Mouse (Mus musculus) stomach, postnatal 0 days (tissue): ENCODE data around the gene Cd248. TPM values are rescaled to one million over a fixed set of nuclear protein-coding genes. Genes with fewer than 3 reads are reported as not detected.

Experiments
- ATAC-seq: fragments of 200-750 bp; cut with Nextera tagmentation; 2 replicates; pipeline ENCODE4 v1.8.0; 2017; ENCODE audit not compliant: low FRiP score, low TSS enrichment
- DNase-seq: peaks from one replicate; pipeline ENCODE4 v3.0.0-alpha.2; 2016; ENCODE audit warnings: low spot score
- H3K27ac ChIP-seq: fragments of 300-500 bp; sonication (generic); replicated peaks from 2 replicates; pipeline ENCODE4 v1.5.1; 2014; ENCODE audit warnings: mild to moderate bottlenecking, control low read depth
- H3K27me3 ChIP-seq: fragments of 300-500 bp; sonication (generic); 2 replicates; pipeline ENCODE4 v1.6.1; 2014; ENCODE audit warnings: low read length; ENCODE audit not compliant: control insufficient read depth, insufficient read depth
- H3K36me3 ChIP-seq: fragments of 300-500 bp; sonication (generic); 2 replicates; pipeline ENCODE4 v1.6.1; 2014; ENCODE audit warnings: low read length, mixed read lengths; ENCODE audit not compliant: control insufficient read depth, insufficient read depth
- H3K4me1 ChIP-seq: fragments of 300-500 bp; sonication (generic); replicated peaks from 2 replicates; pipeline ENCODE4 v1.6.1; 2014; ENCODE audit warnings: antibody characterized with exemption; ENCODE audit not compliant: control insufficient read depth, insufficient read depth
- H3K4me2 ChIP-seq: fragments of 300-500 bp; sonication (generic); replicated peaks from 2 replicates; pipeline ENCODE4 v1.6.1; 2014; ENCODE audit warnings: low read depth, mild to moderate bottlenecking, control low read depth, moderate library complexity
- H3K4me3 ChIP-seq: fragments of 300-500 bp; sonication (generic); 2 replicates; pipeline ENCODE4 v1.5.1; 2014; ENCODE audit warnings: low read depth, low read length, control low read depth
- H3K9ac ChIP-seq: fragments of 300-500 bp; sonication (generic); 2 replicates; pipeline ENCODE4 v1.6.1; 2014; ENCODE audit warnings: mild to moderate bottlenecking, low read length, control low read depth, mixed read lengths
- H3K9me3 ChIP-seq: fragments of 300-500 bp; sonication (generic); 2 replicates; pipeline ENCODE4 v1.6.1; 2016; ENCODE audit warnings: low read length; ENCODE audit not compliant: control insufficient read depth
- CTCF ChIP-seq: IDR thresholded peaks from 2 replicates; pipeline ENCODE4 v1.5.1; 2016; ENCODE audit warnings: antibody characterized with exemption, low read depth, mild to moderate bottlenecking, moderate library complexity
- EP300 ChIP-seq: optimal IDR thresholded peaks from 2 replicates; pipeline ENCODE3; 2016; ENCODE audit warnings: antibody characterized with exemption
- WGBS: fragments of 180-500 bp; shearing (Covaris S2); extraction: QIAGEN DNeasy Blood & Tissue Kit; methylation state at CpG from one replicate; pipeline ENCODE4 v1.1.7; 2014; 5-methylcytosine and 5-hydroxymethylcytosine counted together
- polyA plus RNA-seq: library from polyadenylated mRNA; unstranded; fragments of >200 nt; fragmentation: Nextera tagmentation; extraction: Ambion mirVana; gene quantifications from 2 replicates; pipeline ENCODE4 v1.2.1, GENCODE M21; 2015

The Cd248 gene
- polyA plus RNA-seq, 1 experiment from 2014 or later: 31.6 TPM

DNA sequence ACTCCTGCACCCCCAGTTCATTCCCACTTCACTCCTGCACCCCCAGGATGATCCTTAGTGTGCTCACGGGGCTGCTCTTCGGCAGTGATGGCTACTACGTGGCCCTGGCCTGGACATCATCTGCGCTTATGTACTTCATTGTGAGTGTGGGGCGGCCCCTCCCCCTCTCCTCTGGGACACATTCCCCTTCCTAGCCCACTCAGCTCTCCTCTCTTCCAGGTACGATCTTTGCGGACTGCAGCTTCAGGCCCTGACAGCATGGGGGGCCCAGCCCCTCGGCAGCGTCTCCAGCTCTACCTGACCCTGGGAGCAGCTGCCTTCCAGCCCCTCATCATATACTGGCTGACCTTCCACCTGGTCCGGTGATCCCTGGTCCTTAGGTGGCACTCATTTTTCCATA lies 24.2 kb downstream of the Cd248 start:
- Histone ChIP-seq H3K36me3 (peaks cover 18% of the 10 kb centered on the region), H3K4me3 (no peak overlapping the region), H3K27ac (no peak overlapping the region), H3K4me1 (peaks cover 3% of the 10 kb centered on the region; the same call in 1 of the 2 replicates), H3K9ac (no peak overlapping the region), H3K27me3 (no peaks in the 10 kb centered on the region), H3K4me2 (no peak overlapping the region), H3K9me3 (no peaks in the 10 kb centered on the region)
- ATAC-seq: no peak
- 90% methylated on average over 10 of the region's 10 CpGs for WGBS
- TF ChIP-seq CTCF (no peak), EP300 (no peak)
- no peak for DNase-seq

GRCm38 (mm10) chr19:5093481-5094242 lies 25.8 kb downstream of the Cd248 start:
- Histone ChIP-seq H3K4me1 (peaks cover 8% of the 10 kb centered on the region; the same call in 1 of the 2 replicates), H3K27ac (no peak overlapping the region), H3K4me3 (no peak overlapping the region), H3K4me2 (no peak overlapping the region), H3K9ac (no peak overlapping the region), H3K9me3 (no peaks in the 10 kb centered on the region), H3K27me3 (no peaks in the 10 kb centered on the region), H3K36me3 (peaks cover 18% of the 10 kb centered on the region)
- TF ChIP-seq CTCF: no peak
- no peak for TF ChIP-seq EP300
- ATAC-seq: no peak
- no peak for DNase-seq
- WGBS: 76% methylated on average over 12 of the region's 12 CpGs

GRCm38 (mm10) chr19:5094243-5094632 lies 26.4 kb downstream of the Cd248 start:
- TF ChIP-seq EP300: no peak
- TF ChIP-seq CTCF: peak; percentile 96
- peak; percentile 58 for ATAC-seq
- DNase-seq: peak; percentile 96
- no peaks in the 10 kb centered on the region for H3K9me3 ChIP-seq
- H3K27ac ChIP-seq: no peak overlapping the region
- H3K27me3 ChIP-seq: no peaks in the 10 kb centered on the region
- H3K4me2 ChIP-seq: no peak overlapping the region
- under 1% methylated on average over 21 of the region's 21 CpGs for WGBS
- no peak overlapping the region for H3K4me3 ChIP-seq
- peaks cover 6% of the 10 kb centered on the region; the same call in 1 of the 2 replicates for H3K4me1 ChIP-seq
- H3K9ac ChIP-seq: no peak overlapping the region
- peaks cover 18% of the 10 kb centered on the region for H3K36me3 ChIP-seq

DNA sequence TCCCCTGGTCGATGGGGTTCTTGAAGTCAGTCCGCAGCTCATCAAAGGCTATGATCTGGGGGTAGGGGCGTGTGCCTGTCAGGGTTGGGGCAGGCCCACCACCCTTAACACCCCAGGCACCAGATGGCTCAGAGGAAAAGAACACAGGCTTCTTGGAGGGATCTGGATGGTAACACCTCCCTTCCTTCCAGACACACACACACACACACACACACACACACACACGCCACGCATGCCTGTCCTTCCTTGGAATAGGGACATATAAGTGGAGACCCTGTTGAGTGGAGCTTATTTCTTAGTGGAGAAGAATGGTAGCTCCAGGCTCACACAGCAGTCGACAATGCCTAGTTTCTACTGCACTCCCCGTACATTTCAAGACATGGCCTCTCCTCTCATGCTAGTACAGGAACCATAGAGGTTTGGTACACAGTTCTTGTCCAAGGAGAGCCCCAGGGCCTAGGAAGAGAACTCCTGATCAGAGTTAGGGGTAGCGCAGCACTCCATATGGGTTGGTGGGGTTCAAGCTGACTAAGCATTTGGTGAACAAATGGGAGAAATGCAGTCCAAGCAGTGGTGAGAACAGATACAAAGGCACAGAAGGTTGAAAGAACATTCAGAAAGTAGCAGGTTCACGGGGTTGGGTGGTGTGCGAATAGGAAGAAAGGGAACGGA lies 27.0 kb downstream of the Cd248 start:
- Histone ChIP-seq H3K4me1 (0 out of 2 replicates have a peak, but pooled peaks cover 5% of the 10 kb centered on the region), H3K27me3 (no peaks in the 10 kb centered on the region), H3K4me3 (no peak overlapping the region), H3K36me3 (peaks cover 21% of the 10 kb centered on the region), H3K27ac (no peak overlapping the region), H3K9ac (no peak overlapping the region), H3K9me3 (no peaks in the 10 kb centered on the region), H3K4me2 (no peak overlapping the region)
- TF ChIP-seq EP300 (no peak), CTCF (no peak)
- 43% methylated on average over 11 of the region's 11 CpGs for WGBS
- DNase-seq (no peak), ATAC-seq (no peak)

GRCm38 (mm10) chr19:5095887-5096474 lies 28.1 kb downstream of the Cd248 start:
- Histone ChIP-seq H3K27me3 (no peaks in the 10 kb centered on the region), H3K36me3 (peaks cover 27% of the 10 kb centered on the region), H3K9me3 (no peaks in the 10 kb centered on the region), H3K4me1 (0 out of 2 replicates have a peak, but pooled peaks cover 5% of the 10 kb centered on the region), H3K27ac (no peak overlapping the region), H3K4me3 (no peak overlapping the region), H3K4me2 (no peak overlapping the region), H3K9ac (no peak overlapping the region)
- 11% methylated on average over 9 of the region's 9 CpGs for WGBS
- ATAC-seq (no peak), DNase-seq (peak; percentile 24)
- TF ChIP-seq CTCF (no peak), EP300 (no peak)
